Mouse (Mus musculus) kidney, adult 2 months (tissue): ENCODE results near the gene Txnip.

Experiments used
- CTCF ChIP-seq: fragments of 200-500 bp; conservative IDR thresholded peaks from 2 replicates; pipeline ENCODE4 v1.5.1; 2011; ENCODE audit warnings: low read depth, mild to moderate bottlenecking, control low read depth, low read length, moderate library complexity, mixed read lengths; ENCODE audit not compliant: insufficient read depth, insufficient read length
- POLR2A ChIP-seq: fragments of 200-500 bp; IDR thresholded peaks from one replicate; pipeline ENCODE4 v1.6.1; 2011; ENCODE audit warnings: low read depth, low read length, control low read depth

DNA sequence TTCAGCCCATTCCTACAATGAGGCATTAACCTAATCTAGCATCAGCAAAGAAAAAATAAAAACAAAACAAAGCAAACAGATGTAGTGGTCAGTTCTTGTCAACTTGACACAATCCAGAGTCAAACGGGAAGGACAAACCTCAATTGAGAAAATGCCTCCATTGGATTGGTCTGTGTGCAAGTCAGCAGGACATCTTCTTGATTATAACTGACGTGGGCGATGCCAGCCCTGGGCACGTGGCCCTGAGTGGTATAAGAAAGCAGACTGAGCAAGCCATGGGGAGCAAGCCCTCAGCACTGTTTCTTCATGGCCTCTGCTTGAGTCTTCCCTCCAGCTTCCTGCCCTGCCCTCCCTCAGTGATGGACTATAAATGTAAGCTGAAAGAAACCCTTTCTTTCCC is 10.9 kb upstream of the Txnip start:
- TF ChIP-seq CTCF: no peak
- no peak for TF ChIP-seq POLR2A
